Mouse (Mus musculus) testis, postnatal 10 days (tissue): ENCODE results near the gene Mettl18.

Experiments
- DNase-seq: peaks from one replicate; pipeline ENCODE4 v3.0.0; 2021; ENCODE audit warnings: low spot score

Mettl18 gene

DNA sequence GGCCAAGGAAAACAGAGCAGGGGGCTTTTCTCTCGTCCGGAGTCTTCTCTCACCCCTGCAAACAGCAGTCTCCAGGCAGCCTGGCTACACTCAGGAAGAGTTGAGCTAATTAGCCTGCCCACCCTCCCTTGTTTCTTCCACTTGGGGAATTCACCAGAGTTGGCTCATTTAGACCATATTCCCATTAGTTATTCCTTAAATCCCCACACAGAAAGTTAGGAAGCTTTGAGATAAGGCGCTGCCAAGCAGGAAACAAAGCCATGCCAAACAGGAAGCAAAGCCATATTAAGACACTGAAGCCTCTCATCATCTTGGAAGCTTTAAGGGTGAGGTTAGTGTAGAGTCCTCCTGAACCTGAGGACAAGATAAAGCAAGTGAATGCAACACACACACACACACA, 48.9 kb downstream of the Mettl18 start:
- no peak for DNase-seq
